Mouse (Mus musculus): ENCODE measurements around the gene Spast.

GRCm38 (mm10) chr17:74437762-74438161, 99.0 kb downstream of the Spast start:
- no peak for TF ChIP-seq CTCF (IDR thresholded peaks at IDR 0.05; ENCODE audit: control insufficient read depth, insufficient read depth, insufficient read length)
- no peak for TF ChIP-seq MYOG (IDR thresholded peaks at IDR 0.05; ENCODE audit: control insufficient read depth, extremely low read depth, insufficient read length)
- TF ChIP-seq CEBPB (IDR thresholded peaks at IDR 0.05; ENCODE audit: low read depth), result no peak
- TF ChIP-seq MAX (IDR thresholded peaks at IDR 0.05), result no peak
- no peak for TF ChIP-seq USF1 (IDR thresholded peaks at IDR 0.05; ENCODE audit: low read depth)
